In genomic region chr1:87020714-87021113, GRCm38 (mm10) we compare ENCODE assay signal across 22 mouse cellular contexts.
DNase-seq lines count a peak whose midpoint lies in the region; ATAC-seq and TF ChIP-seq lines count a peak whose summit lies in the region.
"Had no signal": no experiment of that assay in that cellular context is flagged by ENCODE, and none has a peak within 500 bp of the region (broad histone marks: within the 10 kb centered on the region; RNA-seq: fewer than 3 reads in every experiment).

No protein-coding gene starts in this region.

- no peaks in the 10 kb centered on the region for H3K36me3 ChIP-seq in kidney, postnatal 0 days (ENCODE audit: insufficient read depth, low read length)
- no peaks in the 10 kb centered on the region for H3K36me3 ChIP-seq in liver, postnatal 0 days (replicated peaks; ENCODE audit: insufficient read depth, low read length)
- H3K36me3 ChIP-seq in liver, embryonic 12.5 days: no peaks in the 10 kb centered on the region
- H3K36me3 ChIP-seq: embryonic facial prominence, embryonic 15.5 days had no signal

- peak; percentile 22; the same call in 1 of the 2 replicates for TF ChIP-seq CTCF in kidney, postnatal 0 days (IDR thresholded peaks at IDR 0.05; ENCODE audit: low read depth)
- TF ChIP-seq CTCF in liver, postnatal 0 days (IDR thresholded peaks at IDR 0.05; ENCODE audit: low read depth): peak; percentile 18

- H3K9ac ChIP-seq in kidney, postnatal 0 days (ENCODE audit: low read depth, low read length): no peak overlapping the region
- no peak overlapping the region for H3K9ac ChIP-seq in liver, postnatal 0 days (replicated peaks)
- H3K9ac ChIP-seq in liver, embryonic 12.5 days: no peak overlapping the region
- H3K9ac ChIP-seq: embryonic facial prominence, embryonic 12.5 days; embryonic facial prominence, embryonic 15.5 days; forebrain, postnatal 0 days; hindbrain, embryonic 13.5 days had no signal

- H3K4me1 ChIP-seq in kidney, postnatal 0 days (replicated peaks; ENCODE audit: insufficient read depth, low read length): no peaks in the 10 kb centered on the region
- H3K4me1 ChIP-seq in liver, postnatal 0 days (ENCODE audit: insufficient read depth): peaks cover 5% of the 10 kb centered on the region
- peaks cover 14% of the 10 kb centered on the region for H3K4me1 ChIP-seq in liver, embryonic 12.5 days
- H3K4me1 ChIP-seq: embryonic facial prominence, embryonic 12.5 days; embryonic facial prominence, embryonic 15.5 days; hindbrain, embryonic 13.5 days had no signal

- 85% methylated on average over 5 of the region's 5 CpGs for WGBS in kidney, postnatal 0 days
- 76% methylated on average over 5 of the region's 5 CpGs for WGBS in liver, postnatal 0 days (ENCODE audit: insufficient replicate concordance)
- WGBS in liver, embryonic 12.5 days (ENCODE audit: insufficient replicate concordance): 76% methylated on average over 5 of the region's 5 CpGs

- H3K27ac ChIP-seq in kidney, postnatal 0 days: no peak overlapping the region
- H3K27ac ChIP-seq in liver, postnatal 0 days (ENCODE audit: low read depth): no peak overlapping the region
- no peak overlapping the region for H3K27ac ChIP-seq in liver, embryonic 12.5 days
- H3K27ac ChIP-seq: embryonic facial prominence, embryonic 12.5 days; embryonic facial prominence, embryonic 15.5 days; gastrocnemius, adult 2 months; hindbrain, embryonic 13.5 days had no signal

- no peaks in the 10 kb centered on the region for H3K9me3 ChIP-seq in kidney, postnatal 0 days (replicated peaks; ENCODE audit: low read length)
- H3K9me3 ChIP-seq in liver, postnatal 0 days (ENCODE audit: low read length): no peaks in the 10 kb centered on the region
- no peaks in the 10 kb centered on the region for H3K9me3 ChIP-seq in liver, embryonic 12.5 days (replicated peaks)
- H3K9me3 ChIP-seq: embryonic facial prominence, embryonic 12.5 days; embryonic facial prominence, embryonic 15.5 days; hindbrain, embryonic 13.5 days had no signal

- H3K4me2 ChIP-seq in kidney, postnatal 0 days (ENCODE audit: low read length): no peak overlapping the region
- H3K4me2 ChIP-seq in liver, postnatal 0 days (ENCODE audit: low read depth, low read length): no peak overlapping the region
- no peak overlapping the region for H3K4me2 ChIP-seq in liver, embryonic 12.5 days
- H3K4me2 ChIP-seq: embryonic facial prominence, embryonic 12.5 days; embryonic facial prominence, embryonic 15.5 days; heart, embryonic 11.5 days; hindbrain, embryonic 13.5 days had no signal

- TF ChIP-seq EP300 in liver, postnatal 0 days (IDR thresholded peaks at IDR 0.05; ENCODE audit: low read depth): no peak

- H3K27me3 ChIP-seq in kidney, postnatal 0 days (ENCODE audit: insufficient read depth, low read length): no peaks in the 10 kb centered on the region
- H3K27me3 ChIP-seq in liver, postnatal 0 days (ENCODE audit: insufficient read depth, low read length): no peaks in the 10 kb centered on the region
- no peaks in the 10 kb centered on the region for H3K27me3 ChIP-seq in liver, embryonic 12.5 days (replicated peaks)
- H3K27me3 ChIP-seq: embryonic facial prominence, embryonic 12.5 days; embryonic facial prominence, embryonic 15.5 days; hindbrain, embryonic 13.5 days had no signal

- DNase-seq in cerebellum, postnatal 25 days: peak; percentile 47 to 61
- no peak for DNase-seq in cerebellum, postnatal 10 days
- no peak for DNase-seq in kidney, postnatal 0 days (ENCODE audit: low spot score)
- no peak for DNase-seq in kidney, adult 11 months
- no peak for DNase-seq in liver, postnatal 0 days
- DNase-seq: adrenal gland, adult 2 months; adrenal gland, postnatal 14 days; cerebellum, adult 11-12 months; cerebellum, adult 9-10 months; forebrain, postnatal 0 days; gastrocnemius, adult 2 months; gastrocnemius, postnatal 14 days; heart, adult 11 months had no signal

- no peak for ATAC-seq in kidney, postnatal 0 days (replicated peaks; ENCODE audit: low FRiP score, low read depth)
- ATAC-seq in liver, postnatal 0 days: no peak
- ATAC-seq in liver, embryonic 12.5 days: no peak
- ATAC-seq: CD4-positive, CD25-positive, alpha-beta regulatory T cell, adult 4 months; forebrain, embryonic 14.5 days; forebrain, postnatal 0 days; hindbrain, embryonic 16.5 days; inflammation-experienced regulatory T-cells, adult 6 months had no signal

- no peak overlapping the region for H3K4me3 ChIP-seq in kidney, postnatal 0 days (replicated peaks; ENCODE audit: low read depth, low read length)
- no peak overlapping the region for H3K4me3 ChIP-seq in liver, postnatal 0 days (ENCODE audit: low read depth, low read length)
- H3K4me3 ChIP-seq in liver, embryonic 12.5 days: no peak overlapping the region
- H3K4me3 ChIP-seq: embryonic facial prominence, embryonic 12.5 days; embryonic facial prominence, embryonic 15.5 days; gastrocnemius, adult 2 months; hindbrain, embryonic 13.5 days had no signal

Comparison
In these comparisons a context has a peak if more than half of its experiments do, and no peak if none do; other contexts are left out.
1. DNase-seq: peak in cerebellum, postnatal 25 days (2 of 2); none in cerebellum, postnatal 10 days (0 of 2), kidney, postnatal 0 days (single experiment), kidney, adult 11 months (single experiment) and liver, postnatal 0 days (single experiment).